Mouse (Mus musculus) lung, postnatal 25 days (tissue): ENCODE measurements at regions not wholly inside any gene's neighbourhood (a gene's known extent, or its start where the extent isn't known, plus 50 kb on each side); places are given as distances from the start of the nearest gene placed in this dataset.

Experiments
- DNase-seq: peaks from one replicate; pipeline ENCODE4 v3.0.0; 2022; ENCODE audit warnings: low spot score

- no peak for DNase-seq
Measured at GRCm38 (mm10) chr19:53476768-53477547, 52.0 kb upstream of the Dusp5 start.

DNA sequence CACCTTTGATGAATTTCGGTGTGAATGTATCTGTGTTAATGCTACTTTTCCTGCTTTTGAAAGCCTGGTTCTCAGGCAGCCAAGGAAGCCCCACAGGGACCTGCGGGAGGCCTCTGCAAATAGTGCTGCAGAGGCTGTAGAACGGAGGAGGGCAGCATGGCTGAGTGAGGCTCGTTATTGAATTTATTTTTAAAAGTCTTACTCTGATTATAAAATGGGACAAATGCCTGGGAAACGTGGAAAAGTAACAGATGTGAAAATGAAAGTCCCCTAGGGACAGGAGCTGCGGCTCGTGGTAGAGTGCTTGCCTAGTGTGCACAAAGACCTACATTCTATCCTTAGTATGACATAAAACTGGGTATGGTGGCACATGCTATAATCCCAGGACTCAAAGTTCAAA, 59.7 kb upstream of the Dusp5 start:
- DNase-seq: no peak

- DNase-seq: peak; percentile 71
Measured at GRCm38 (mm10) chr19:53464681-53465080, 64.2 kb upstream of the Dusp5 start.

- no peak for DNase-seq
Measured at GRCm38 (mm10) chr19:53464135-53464534, 64.8 kb upstream of the Dusp5 start.

GRCm38 (mm10) chr19:53461025-53462015, 67.6 kb upstream of the Dusp5 start:
- no peak for DNase-seq

DNA sequence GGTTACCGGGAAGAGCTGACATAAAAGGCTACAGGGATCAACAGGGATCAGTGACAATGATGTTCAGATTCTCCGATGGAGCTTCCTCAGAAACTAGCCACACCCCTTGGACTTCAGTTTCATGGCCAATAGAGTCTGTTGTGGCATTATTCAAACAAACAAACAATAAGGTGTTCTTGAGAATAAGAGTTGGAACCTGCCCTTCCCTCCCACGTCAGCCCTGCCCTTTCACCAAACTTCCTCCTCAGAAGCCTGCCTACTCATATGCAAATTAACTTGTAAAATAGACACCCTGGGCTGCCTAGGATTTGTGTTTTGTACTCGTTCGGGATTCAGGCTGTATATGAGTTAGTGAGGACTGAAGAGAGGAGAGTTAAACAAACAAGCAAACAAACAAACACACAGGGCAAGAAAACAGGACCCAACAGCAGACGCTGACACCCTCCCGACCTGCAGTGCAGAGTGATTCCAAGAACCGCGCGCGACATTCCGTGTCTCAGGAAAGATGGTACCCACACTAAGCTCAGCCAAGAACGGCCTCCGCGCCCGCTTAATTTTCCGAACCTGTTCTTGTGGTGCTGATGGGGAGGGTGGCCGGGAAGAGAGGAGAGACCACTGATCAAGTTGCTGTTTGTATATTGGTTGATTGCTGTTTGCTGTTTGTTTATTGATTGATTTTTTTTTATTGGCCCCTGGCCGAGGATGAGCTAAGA, 68.4 kb upstream of the Dusp5 start:
- DNase-seq: peak; percentile 63

DNA sequence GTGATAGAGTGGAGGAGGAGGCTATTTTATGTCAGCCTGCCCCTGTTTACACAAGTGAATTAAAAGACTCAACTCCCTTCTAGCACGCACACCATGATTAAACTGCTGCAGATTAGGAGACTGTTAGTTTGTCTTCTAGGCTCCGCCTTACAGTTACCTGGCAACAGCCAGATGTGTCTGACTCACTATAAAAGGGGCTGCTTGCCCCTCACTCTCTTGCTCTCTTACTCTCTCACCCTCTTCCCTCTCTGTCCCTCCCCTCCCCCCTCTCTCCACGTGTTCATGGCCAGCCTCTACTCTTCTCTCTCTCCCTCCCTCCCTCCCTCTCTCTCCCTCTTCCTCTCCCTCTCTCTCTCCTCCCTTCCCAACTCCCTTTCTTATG, 69.0 kb upstream of the Smndc1 start:
- DNase-seq: no peak

- no peak for DNase-seq
Measured at GRCm38 (mm10) chr19:53458770-53459406, 68.5 kb upstream of the Smndc1 start.

- no peak for DNase-seq
Measured at GRCm38 (mm10) chr19:53456681-53457080, 66.3 kb upstream of the Smndc1 start.

- no peak for DNase-seq
Measured at GRCm38 (mm10) chr19:53454571-53454970, 64.2 kb upstream of the Smndc1 start.

GRCm38 (mm10) chr19:53454059-53454458, 63.7 kb upstream of the Smndc1 start:
- no peak for DNase-seq

DNA sequence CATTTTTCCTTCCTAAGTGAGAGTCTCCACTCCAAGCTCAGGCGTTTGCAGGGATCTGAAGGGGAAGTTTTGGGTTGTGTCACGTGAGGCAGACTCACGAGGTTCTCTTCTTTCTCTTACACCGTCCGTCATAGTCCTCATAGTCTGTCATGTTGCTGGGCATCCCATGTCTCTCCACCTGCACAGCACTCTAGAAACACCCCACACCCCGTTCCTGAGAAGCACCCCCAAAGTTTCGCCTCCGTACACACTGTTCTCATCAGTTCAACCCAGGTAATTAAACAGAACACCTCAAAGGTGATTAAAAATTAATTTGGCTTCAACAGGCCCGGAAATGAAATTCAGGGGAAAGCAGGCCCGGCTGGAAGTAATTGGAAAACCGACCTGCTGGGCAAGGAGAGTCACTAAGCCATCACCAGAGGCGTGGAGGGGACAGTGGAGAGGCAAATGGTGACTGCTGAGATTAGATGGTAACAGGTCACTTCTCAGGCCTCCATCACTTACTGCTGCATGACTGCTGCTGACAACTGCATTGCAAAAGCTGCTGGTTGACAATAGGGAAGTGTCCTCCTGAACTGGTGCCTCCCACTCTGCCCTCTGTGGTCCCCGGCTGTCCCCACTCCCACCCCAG, 63.1 kb upstream of the Smndc1 start:
- DNase-seq: no peak

GRCm38 (mm10) chr19:53452360-53452759, 62.0 kb upstream of the Smndc1 start:
- DNase-seq: no peak

GRCm38 (mm10) chr19:53451388-53451922, 61.1 kb upstream of the Smndc1 start:
- DNase-seq: no peak

DNA sequence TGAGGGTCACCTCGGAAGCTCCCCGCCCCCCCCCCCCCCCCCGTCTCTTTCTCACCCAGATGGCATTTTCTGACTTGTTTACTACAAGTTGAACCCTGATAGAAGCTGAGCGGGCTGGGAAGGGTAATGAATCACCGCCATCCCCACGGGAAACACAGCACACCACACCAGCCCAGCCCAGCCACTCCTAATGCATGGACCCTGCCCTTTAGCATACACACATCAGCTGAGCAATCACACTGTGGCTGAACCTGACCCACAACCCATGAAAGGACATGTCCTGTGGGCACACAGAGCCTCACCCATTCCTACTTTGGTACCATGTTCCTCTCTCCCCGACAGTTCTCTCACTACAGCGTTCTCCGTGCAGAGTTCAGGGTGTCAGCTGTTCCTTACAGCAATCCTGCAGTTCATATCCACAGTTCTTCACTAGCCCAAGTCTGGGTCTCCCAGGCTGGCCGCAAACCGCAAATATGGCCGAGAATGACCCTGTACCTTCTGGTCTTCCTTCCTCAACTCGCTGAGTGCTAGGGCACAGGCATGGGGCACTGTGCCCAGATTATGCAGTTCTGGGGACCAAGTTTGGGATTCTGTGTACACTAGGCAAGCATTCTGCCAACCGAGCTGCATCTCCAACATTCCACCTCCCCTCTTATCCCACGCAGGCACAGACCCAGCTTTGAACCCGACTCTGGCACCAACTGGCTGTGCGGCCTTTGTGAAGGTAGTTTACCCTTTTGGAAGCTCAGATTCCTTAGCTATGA, 60.4 kb upstream of the Smndc1 start:
- DNase-seq: no peak

- DNase-seq: no peak
Measured at GRCm38 (mm10) chr19:53449137-53449783, 58.9 kb upstream of the Smndc1 start.

DNA sequence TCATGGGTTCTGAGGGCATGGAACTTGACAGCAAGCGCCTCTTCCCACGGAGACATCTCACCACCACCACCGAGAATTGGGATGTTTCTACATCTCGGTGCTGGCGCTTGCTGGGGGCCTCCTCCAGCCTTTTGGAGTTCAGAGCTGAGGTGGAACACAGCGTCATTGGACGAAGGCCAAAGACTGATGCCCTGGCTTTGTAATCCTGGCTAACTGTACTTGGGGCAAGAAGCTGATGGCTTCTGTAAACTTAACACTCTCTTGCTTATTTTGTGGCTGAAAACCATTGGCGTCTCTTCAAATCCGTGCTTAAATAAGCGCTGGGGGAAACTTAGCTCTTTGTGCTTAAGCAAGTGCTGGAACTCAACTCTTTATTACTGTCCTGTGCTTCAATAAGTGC, 57.8 kb upstream of the Smndc1 start:
- no peak for DNase-seq

GRCm38 (mm10) chr19:53447754-53448153, 57.4 kb upstream of the Smndc1 start:
- no peak for DNase-seq

DNA sequence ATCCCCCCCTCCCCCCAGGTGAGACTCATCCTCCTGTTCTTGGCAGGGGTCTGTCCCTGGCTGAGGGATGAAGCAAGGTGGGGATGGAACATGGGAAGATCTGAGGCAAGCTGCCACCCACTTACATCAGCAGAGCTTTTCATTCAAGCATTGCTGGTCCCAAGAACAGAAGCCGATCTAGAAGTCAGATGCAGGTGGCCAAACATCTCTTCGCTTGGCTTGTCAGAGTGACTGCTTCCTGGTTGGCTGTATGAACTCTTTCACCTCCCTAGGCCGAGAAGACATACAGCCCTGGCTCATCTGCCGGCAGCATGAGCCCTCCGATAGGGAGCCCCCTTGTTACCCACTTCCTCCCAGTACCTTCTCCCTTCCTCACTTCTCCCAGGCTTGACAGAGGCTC, 55.8 kb upstream of the Smndc1 start:
- DNase-seq: no peak

GRCm38 (mm10) chr19:53444646-53445045, 54.3 kb upstream of the Smndc1 start:
- no peak for DNase-seq
